Mouse (Mus musculus) spleen, embryonic (tissue): Measurements from ENCODE around the gene Dnah6.

Source experiments
- CTCF ChIA-PET: fragments of 350-600 bp; sonication (Branson Sonifier 250); formaldehyde crosslinking; loops from one replicate; lab custom pipeline; 2022; lab: Charles Lee

The Dnah6 gene

GRCm38 (mm10) chr6:73038291-73038690, 183.2 kb downstream of the Dnah6 start:
- CTCF ChIA-PET, result no interaction called here

GRCm38 (mm10) chr6:73028853-73029252, 192.6 kb downstream of the Dnah6 start:
- CTCF ChIA-PET, result no interaction called here

- CTCF ChIA-PET, result no interaction called here
These were observed 193.6 kb downstream of the Dnah6 start for GRCm38 (mm10) chr6:73027881-73028280.

GRCm38 (mm10) chr6:73026898-73027297, 194.6 kb downstream of the Dnah6 start:
- CTCF ChIA-PET, result no interaction called here

GRCm38 (mm10) chr6:73020061-73020460, 201.4 kb downstream of the Dnah6 start:
- CTCF ChIA-PET, result interaction anchor here (0.6 to 1.4 kb wide), 4 partner anchors 13 to 80 kb away, joined by 3 to 7 read pairs (median 4); no protein-coding TSS in a partner anchor

- CTCF ChIA-PET, result interaction anchor here (0.6 to 1.0 kb wide), 2 partner anchors 62 to 130 kb away, joined by 3 read pairs; no protein-coding TSS in a partner anchor
These were observed 202.6 kb downstream of the Dnah6 start for GRCm38 (mm10) chr6:73018725-73019280.

- CTCF ChIA-PET, result no interaction called here
These were observed 206.9 kb downstream of the Dnah6 start for GRCm38 (mm10) chr6:73014317-73015160.

GRCm38 (mm10) chr6:73012931-73013330, 208.5 kb downstream of the Dnah6 start:
- CTCF ChIA-PET, result interaction anchor here (0.6 kb wide), 1 partner anchor 112 kb away, joined by 3 read pairs; no protein-coding TSS in a partner anchor

- CTCF ChIA-PET, result interaction anchor here (1.3 kb wide), 1 partner anchor 9 kb away, joined by 15 read pairs; no protein-coding TSS in a partner anchor
These were observed 209.6 kb downstream of the Dnah6 start for GRCm38 (mm10) chr6:73011827-73012226.

- CTCF ChIA-PET, result interaction anchor here (0.7 to 1.4 kb wide), 2 partner anchors 71 to 73 kb away, joined by 3 to 6 read pairs; no protein-coding TSS in a partner anchor
These were observed 211.4 kb downstream of the Dnah6 start for GRCm38 (mm10) chr6:73010073-73010472.

GRCm38 (mm10) chr6:73003601-73004000, 217.8 kb downstream of the Dnah6 start:
- CTCF ChIA-PET, result interaction anchor here (1.3 kb wide), 1 partner anchor 59 kb away, joined by 6 read pairs; no protein-coding TSS in a partner anchor

- CTCF ChIA-PET, result no interaction called here
These were observed 219.1 kb downstream of the Dnah6 start for GRCm38 (mm10) chr6:73002391-73002790.

GRCm38 (mm10) chr6:72998809-72999208, 222.6 kb downstream of the Dnah6 start:
- CTCF ChIA-PET, result no interaction called here

GRCm38 (mm10) chr6:72993688-72994082, 227.8 kb downstream of the Dnah6 start:
- CTCF ChIA-PET, result interaction anchor here (0.6 kb wide), 1 partner anchor 27 kb away, joined by 7 read pairs; no protein-coding TSS in a partner anchor

- CTCF ChIA-PET, result interaction anchor here (0.6 kb wide), 1 partner anchor 215 kb away, joined by 3 read pairs; no protein-coding TSS in a partner anchor
These were observed 228.3 kb downstream of the Dnah6 start for GRCm38 (mm10) chr6:72993054-72993687.

- CTCF ChIA-PET, result interaction anchor here (0.6 to 0.9 kb wide), 2 partner anchors 32 to 49 kb away, joined by 3 to 5 read pairs; partner anchors contain the start of gene Tmsb10
These were observed 231.2 kb downstream of the Dnah6 start for GRCm38 (mm10) chr6:72990206-72990605.

- CTCF ChIA-PET, result interaction anchor here (0.8 to 0.9 kb wide), 2 partner anchors 35 to 48 kb away, joined by 3 to 13 read pairs; no protein-coding TSS in a partner anchor
These were observed 232.3 kb downstream of the Dnah6 start for GRCm38 (mm10) chr6:72989028-72989736.

GRCm38 (mm10) chr6:72982506-72982905, 238.9 kb downstream of the Dnah6 start:
- CTCF ChIA-PET, result no interaction called here

- CTCF ChIA-PET, result interaction anchor here (1.7 kb wide), 1 partner anchor 26 kb away, joined by 4 read pairs; no protein-coding TSS in a partner anchor
These were observed 239.6 kb downstream of the Dnah6 start for GRCm38 (mm10) chr6:72981851-72982250.

GRCm38 (mm10) chr6:72981124-72981651, 240.3 kb downstream of the Dnah6 start:
- CTCF ChIA-PET, result interaction anchor here (1.7 kb wide), 1 partner anchor 25 kb away, joined by 4 read pairs; no protein-coding TSS in a partner anchor
